Mouse (Mus musculus): Measurements from ENCODE around the gene Exosc5. TPM values are rescaled to one million over a fixed set of nuclear protein-coding genes. Genes with fewer than 3 reads are reported as not detected.

Gene Exosc5
- polyA plus RNA-seq (2015; fragmentation: Nextera tagmentation; extraction: Ambion mirVana) = 97.0 and 103 TPM in 2 replicates

GRCm38 (mm10) chr7:25658657-25659472, at the start of gene Exosc5, which contains the start of gene Bckdha:
Exosc5 (plus strand) TSS chr7:25659164.
Bckdha (minus strand) TSS chr7:25658981.

GRCm38 (mm10) chr7:25615706-25616011, 43.3 kb upstream of the Exosc5 start, which contains the start of gene Erich4:
Erich4 (minus strand) TSS chr7:25615892.

GRCm38 (mm10) chr7:25618865-25619721, 39.9 kb upstream of the Exosc5 start, which contains the start of gene Dmac2:
Dmac2 (plus strand) TSS chr7:25619414.

GRCm38 (mm10) chr7:25626509-25627430, 32.2 kb upstream of the Exosc5 start, which contains the start of gene B3gnt8:
B3gnt8 (plus strand) TSS chr7:25626654.

GRCm38 (mm10) chr7:25674719-25675300, 15.8 kb downstream of the Exosc5 start, which contains the start of gene Tmem91:
Tmem91 (minus strand) TSS chr7:25675166.

GRCm38 (mm10) chr7:25680514-25681258, 21.7 kb downstream of the Exosc5 start, which contains the start of gene B9d2:
B9d2 (plus strand) TSS chr7:25680780.

GRCm38 (mm10) chr7:25686680-25687531, 27.9 kb downstream of the Exosc5 start, which contains the start of gene Tgfb1:
Tgfb1 (plus strand) TSS chr7:25687002.

GRCm38 (mm10) chr7:25718788-25719417, 59.9 kb downstream of the Exosc5 start, which contains the start of gene Ccdc97:
Ccdc97 (minus strand) TSS chr7:25719088.

Other genes starting within 250 kb of the Exosc5 start
- not detected in 2 replicates for gene Cxcl17, start 246.3 kb upstream of the Exosc5 start, polyA plus RNA-seq (2015; fragmentation: Nextera tagmentation; extraction: Ambion mirVana)
- gene Ceacam1, start 181.6 kb upstream of the Exosc5 start, polyA plus RNA-seq (2015; fragmentation: Nextera tagmentation; extraction: Ambion mirVana) = 6.6 and 10.4 TPM in 2 replicates
- gene Ceacam2, start 119.3 kb upstream of the Exosc5 start, polyA plus RNA-seq (2015; fragmentation: Nextera tagmentation; extraction: Ambion mirVana) = not detected in 2 replicates
- gene Erich4, start 43.3 kb upstream of the Exosc5 start, polyA plus RNA-seq (2015; fragmentation: Nextera tagmentation; extraction: Ambion mirVana) = not detected in 2 replicates
- gene Dmac2, start 39.8 kb upstream of the Exosc5 start, polyA plus RNA-seq (2015; fragmentation: Nextera tagmentation; extraction: Ambion mirVana) = 13.1 and 16.7 TPM in 2 replicates
- gene B3gnt8, start 32.5 kb upstream of the Exosc5 start, polyA plus RNA-seq (2015; fragmentation: Nextera tagmentation; extraction: Ambion mirVana) = 6.6 and 10.9 TPM in 2 replicates
- gene Bckdha, start 183 bp upstream of the Exosc5 start, polyA plus RNA-seq (2015; fragmentation: Nextera tagmentation; extraction: Ambion mirVana) = 28.4 and 36.6 TPM in 2 replicates
- gene Tmem91, start 16.0 kb downstream of the Exosc5 start, polyA plus RNA-seq (2015; fragmentation: Nextera tagmentation; extraction: Ambion mirVana) = 2.6 and 2.9 TPM in 2 replicates
- gene B9d2, start 21.6 kb downstream of the Exosc5 start, polyA plus RNA-seq (2015; fragmentation: Nextera tagmentation; extraction: Ambion mirVana) = 38.0 and 44.5 TPM in 2 replicates
- gene Tgfb1, start 27.8 kb downstream of the Exosc5 start, polyA plus RNA-seq (2015; fragmentation: Nextera tagmentation; extraction: Ambion mirVana) = 14.9 and 17.7 TPM in 2 replicates
- 10.8 and 11.4 TPM in 2 replicates for gene Ccdc97, start 59.9 kb downstream of the Exosc5 start, polyA plus RNA-seq (2015; fragmentation: Nextera tagmentation; extraction: Ambion mirVana)
- gene Hnrnpul1, start 95.6 kb downstream of the Exosc5 start, polyA plus RNA-seq (2015; fragmentation: Nextera tagmentation; extraction: Ambion mirVana) = 48.8 and 50.2 TPM in 2 replicates
- 53.3 and 71.1 TPM in 2 replicates for gene Axl, start 129.5 kb downstream of the Exosc5 start, polyA plus RNA-seq (2015; fragmentation: Nextera tagmentation; extraction: Ambion mirVana)
- 17.3 and 31.2 TPM in 2 replicates for gene Cyp2s1, start 157.7 kb downstream of the Exosc5 start, polyA plus RNA-seq (2015; fragmentation: Nextera tagmentation; extraction: Ambion mirVana)
- gene Cyp2b10, start 238.5 kb downstream of the Exosc5 start, polyA plus RNA-seq (2015; fragmentation: Nextera tagmentation; extraction: Ambion mirVana) = not detected in 2 replicates

Data from spleen, postnatal 0 days (tissue).